Mouse (Mus musculus) embryonic facial prominence, embryonic 15.5 days (tissue): ENCODE measurements around the gene Taok3. TPM values are rescaled to one million over a fixed set of nuclear protein-coding genes. Genes with fewer than 3 reads are reported as not detected.

ENCODE experiments used
- ATAC-seq: fragments of 200-750 bp; cut with Nextera tagmentation; 2 replicates; pipeline ENCODE4 v1.8.0; 2017; ENCODE audit warnings: low read depth, moderate TSS enrichment; ENCODE audit not compliant: insufficient number of reproducible peaks, low FRiP score, low TSS enrichment
- H3K27ac ChIP-seq: fragments of 300-500 bp; sonication (generic); replicated peaks from 2 replicates; pipeline ENCODE4 v1.5.1; 2015; ENCODE audit warnings: mild to moderate bottlenecking, inconsistent platforms
- H3K27me3 ChIP-seq: fragments of 300-500 bp; sonication (generic); 2 replicates; pipeline ENCODE4 v1.6.1; 2015; ENCODE audit warnings: inconsistent platforms
- H3K36me3 ChIP-seq: fragments of 300-500 bp; sonication (generic); 2 replicates; pipeline ENCODE4 v1.6.1; 2015; ENCODE audit warnings: mild to moderate bottlenecking, inconsistent platforms
- H3K4me1 ChIP-seq: fragments of 300-500 bp; sonication (generic); 2 replicates; pipeline ENCODE4 v1.6.1; 2015; ENCODE audit warnings: inconsistent platforms
- H3K4me2 ChIP-seq: fragments of 300-500 bp; sonication (generic); replicated peaks from 2 replicates; pipeline ENCODE4 v1.6.1; 2015; ENCODE audit warnings: mild to moderate bottlenecking, inconsistent platforms
- H3K4me3 ChIP-seq: fragments of 300-500 bp; sonication (generic); replicated peaks from 2 replicates; pipeline ENCODE4 v1.5.1; 2015; ENCODE audit warnings: mild to moderate bottlenecking, inconsistent platforms
- H3K9ac ChIP-seq: fragments of 300-500 bp; sonication (generic); 2 replicates; pipeline ENCODE4 v1.6.1; 2015; ENCODE audit warnings: inconsistent platforms
- H3K9me3 ChIP-seq: fragments of 300-500 bp; sonication (generic); replicated peaks from 2 replicates; pipeline ENCODE4 v1.6.1; 2016; ENCODE audit warnings: inconsistent platforms
- WGBS: fragments of 180-500 bp; shearing (Covaris S2); methylation state at CpG from one replicate; pipeline ENCODE4 v1.1.7; 2015; 5-methylcytosine and 5-hydroxymethylcytosine counted together
- polyA plus RNA-seq: library from polyadenylated mRNA; unstranded; fragments of >200 nt; fragmentation: Nextera tagmentation; extraction: Ambion mirVana; gene quantifications from 2 replicates; pipeline ENCODE4 v1.2.1, GENCODE M21; 2015

Taok3 gene
- polyA plus RNA-seq, 1 experiment from 2014 or later = 22.3 TPM

DNA sequence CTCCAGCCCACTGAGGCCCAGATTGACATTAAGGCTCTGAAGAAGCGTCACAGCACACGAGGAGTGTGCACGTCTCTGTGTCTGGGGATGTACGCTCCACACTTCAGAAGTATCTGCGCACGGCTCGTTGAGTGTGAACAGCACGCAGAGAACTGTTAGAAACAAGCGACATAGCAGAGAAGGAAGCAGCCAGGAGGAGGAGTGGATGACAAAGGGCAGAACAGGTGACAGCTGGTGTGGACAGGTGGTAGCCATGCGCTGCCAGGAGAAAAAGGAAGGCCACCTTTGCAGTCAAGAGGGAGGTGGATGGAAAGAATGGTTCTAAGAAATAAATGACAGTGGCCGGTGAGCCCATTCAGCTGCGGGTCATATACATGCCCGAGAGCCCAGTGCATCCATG lies 43.9 kb downstream of the Taok3 start:
- Histone ChIP-seq H3K4me3 (no peak overlapping the region), H3K9me3 (no peaks in the 10 kb centered on the region), H3K27ac (no peak overlapping the region), H3K9ac (no peak overlapping the region), H3K27me3 (no peaks in the 10 kb centered on the region), H3K4me1 (no peaks in the 10 kb centered on the region), H3K4me2 (no peak overlapping the region), H3K36me3 (no peaks in the 10 kb centered on the region)
- ATAC-seq = no peak
- WGBS = 94% methylated on average over 13 of the region's 13 CpGs

- H3K27ac ChIP-seq = no peak overlapping the region
- no peaks in the 10 kb centered on the region for H3K36me3 ChIP-seq
- H3K4me1 ChIP-seq = no peaks in the 10 kb centered on the region
- no peaks in the 10 kb centered on the region for H3K27me3 ChIP-seq
- H3K4me3 ChIP-seq = no peak overlapping the region
- ATAC-seq = no peak
- no peak overlapping the region for H3K9ac ChIP-seq
- no peaks in the 10 kb centered on the region for H3K9me3 ChIP-seq
- WGBS = 86% methylated on average over 5 of the region's 5 CpGs
- H3K4me2 ChIP-seq = no peak overlapping the region
These were observed 44.6 kb downstream of the Taok3 start for GRCm38 (mm10) chr5:117164516-117164915.

DNA sequence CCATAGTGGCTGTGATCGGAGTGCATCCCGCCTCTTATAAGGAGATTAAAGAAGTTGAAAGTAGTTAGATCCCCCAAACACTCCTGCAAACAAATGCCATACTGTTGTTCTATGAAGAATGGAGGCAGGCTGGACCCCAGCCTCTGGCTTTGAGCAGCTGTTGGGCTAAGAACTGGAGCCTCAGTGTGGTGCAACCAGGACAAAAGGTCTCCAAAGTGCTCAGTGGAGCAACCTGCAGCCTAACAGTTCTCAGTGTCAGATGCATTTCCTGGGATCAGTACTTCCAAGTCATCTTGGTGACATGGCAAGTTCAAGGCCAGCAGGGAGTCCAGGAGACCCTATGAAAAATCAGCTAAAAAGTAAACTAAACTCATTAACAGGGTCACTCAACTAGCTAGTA lies 45.0 kb downstream of the Taok3 start:
- Histone ChIP-seq H3K9ac (no peak overlapping the region), H3K4me3 (no peak overlapping the region), H3K27ac (no peak overlapping the region), H3K4me2 (no peak overlapping the region), H3K9me3 (no peaks in the 10 kb centered on the region), H3K27me3 (no peaks in the 10 kb centered on the region), H3K4me1 (no peaks in the 10 kb centered on the region), H3K36me3 (no peaks in the 10 kb centered on the region)
- no peak for ATAC-seq
- WGBS = 83% methylated on average over 2 of the region's 2 CpGs

- Histone ChIP-seq H3K27me3 (no peaks in the 10 kb centered on the region), H3K4me1 (no peaks in the 10 kb centered on the region), H3K9ac (no peak overlapping the region), H3K36me3 (no peaks in the 10 kb centered on the region), H3K4me3 (no peak overlapping the region), H3K9me3 (no peaks in the 10 kb centered on the region), H3K4me2 (no peak overlapping the region), H3K27ac (no peak overlapping the region)
- 39% methylated on average over 2 of the region's 2 CpGs for WGBS
- ATAC-seq = no peak
These were observed 46.0 kb downstream of the Taok3 start for GRCm38 (mm10) chr5:117165946-117166345.

- Histone ChIP-seq H3K27me3 (no peaks in the 10 kb centered on the region), H3K9me3 (no peaks in the 10 kb centered on the region), H3K27ac (no peak overlapping the region), H3K4me3 (no peak overlapping the region), H3K4me2 (no peak overlapping the region), H3K4me1 (no peaks in the 10 kb centered on the region), H3K9ac (no peak overlapping the region), H3K36me3 (no peaks in the 10 kb centered on the region)
- ATAC-seq = no peak
- WGBS = 80% methylated on average over 11 of the region's 11 CpGs
These were observed 47.0 kb downstream of the Taok3 start for GRCm38 (mm10) chr5:117166811-117167365.

DNA sequence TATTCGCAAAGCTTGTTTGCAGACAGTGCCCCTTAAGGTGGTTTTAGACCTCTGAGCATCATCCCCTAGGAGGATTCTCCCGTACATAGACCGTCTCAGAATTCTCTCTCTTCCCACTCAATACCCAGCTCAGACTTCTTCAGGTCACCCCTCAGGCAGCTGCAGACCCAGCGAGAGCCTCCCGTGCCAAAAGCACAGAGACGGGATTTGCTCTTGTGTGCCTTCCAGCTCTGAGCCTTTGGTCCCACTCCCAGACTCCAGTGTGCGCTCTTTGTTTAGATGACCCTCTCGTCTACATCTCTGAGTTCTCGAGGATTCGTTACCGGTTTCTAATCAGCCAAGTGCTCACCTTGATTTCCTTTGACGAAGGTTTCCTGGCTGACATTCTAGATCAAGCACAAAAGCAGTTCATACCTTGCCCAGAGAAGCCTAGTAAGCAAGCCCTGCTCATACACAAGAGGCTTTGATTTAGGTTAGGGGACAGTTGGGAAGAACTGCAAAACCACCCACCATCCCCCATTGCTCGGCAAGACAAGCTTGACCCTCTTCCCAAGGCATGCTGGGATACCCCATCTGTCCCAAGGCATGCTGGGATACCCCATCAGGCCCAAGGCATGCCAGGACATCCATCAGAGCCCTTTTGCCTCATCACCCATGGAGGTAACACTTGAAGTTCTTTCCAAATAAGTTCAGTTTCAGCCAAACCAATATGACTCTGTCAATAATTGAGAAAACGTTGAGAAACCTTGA lies 48.6 kb downstream of the Taok3 start:
- H3K4me1 ChIP-seq = no peaks in the 10 kb centered on the region
- no peak overlapping the region for H3K4me2 ChIP-seq
- H3K27ac ChIP-seq = no peak overlapping the region
- H3K9ac ChIP-seq = no peak overlapping the region
- ATAC-seq = no peak
- H3K27me3 ChIP-seq = no peaks in the 10 kb centered on the region
- no peak overlapping the region for H3K4me3 ChIP-seq
- no peaks in the 10 kb centered on the region for H3K36me3 ChIP-seq
- no peaks in the 10 kb centered on the region for H3K9me3 ChIP-seq
- WGBS = 81% methylated on average over 14 of the region's 14 CpGs

GRCm38 (mm10) chr5:117174057-117174456 lies 54.1 kb downstream of the Taok3 start:
- 92% methylated on average over 7 of the region's 7 CpGs for WGBS

DNA sequence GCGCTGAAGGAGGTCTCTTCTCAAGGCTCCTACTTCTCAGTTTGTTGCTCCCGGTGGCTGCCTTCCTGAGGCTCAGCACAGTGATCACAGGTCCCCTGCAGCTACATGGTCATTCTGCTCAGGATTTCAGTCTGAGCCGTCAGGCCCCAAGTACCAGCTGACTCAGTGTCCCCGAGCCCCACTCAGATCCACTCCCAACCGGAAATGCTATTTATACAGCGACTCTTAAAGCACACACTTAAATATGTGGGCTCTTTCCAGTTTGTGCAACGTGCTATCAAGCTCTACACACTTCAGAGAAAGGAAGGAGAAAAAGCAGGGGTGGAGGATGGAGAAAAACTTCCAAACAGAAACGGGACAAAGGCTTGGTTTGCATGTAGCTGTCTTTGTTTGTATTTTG lies 56.0 kb downstream of the Taok3 start:
- Histone ChIP-seq H3K4me3 (no peak overlapping the region), H3K4me1 (no peaks in the 10 kb centered on the region), H3K27me3 (no peaks in the 10 kb centered on the region), H3K27ac (no peak overlapping the region), H3K36me3 (no peaks in the 10 kb centered on the region), H3K9ac (no peak overlapping the region), H3K9me3 (no peaks in the 10 kb centered on the region), H3K4me2 (no peak overlapping the region)
- 69% methylated on average over 8 of the region's 8 CpGs for WGBS
- ATAC-seq = no peak

More at GRCm38 (mm10) chr5:117174057-117174456, 54.1 kb downstream of the Taok3 start:
- H3K4me3 ChIP-seq = no peak overlapping the region
- H3K27me3 ChIP-seq = no peaks in the 10 kb centered on the region
- H3K27ac ChIP-seq = no peak overlapping the region
- H3K9ac ChIP-seq = no peak overlapping the region
- no peaks in the 10 kb centered on the region for H3K36me3 ChIP-seq
- H3K4me2 ChIP-seq = no peak overlapping the region
- no peak for ATAC-seq
- no peaks in the 10 kb centered on the region for H3K9me3 ChIP-seq
- H3K4me1 ChIP-seq = no peaks in the 10 kb centered on the region

DNA sequence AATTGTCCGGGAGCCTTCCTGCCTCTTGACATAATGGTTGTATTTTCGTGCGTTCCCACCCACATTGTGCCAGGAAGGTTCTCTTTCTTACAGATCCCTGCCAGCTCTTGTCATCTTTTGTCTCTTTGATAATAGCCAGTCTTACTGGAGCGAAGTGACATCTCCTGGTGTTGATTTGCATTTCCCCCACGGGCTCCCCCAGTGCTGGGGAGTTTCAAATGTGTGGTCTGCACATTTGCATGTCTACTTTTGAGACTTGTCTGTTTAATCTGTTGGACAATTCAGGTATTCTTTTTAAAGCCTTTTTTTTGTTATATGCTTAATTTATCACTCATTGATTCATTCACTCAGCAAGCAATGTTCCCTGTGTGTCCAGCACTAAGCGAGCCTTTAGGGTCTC lies 58.1 kb downstream of the Taok3 start:
- Histone ChIP-seq H3K27me3 (no peaks in the 10 kb centered on the region), H3K27ac (no peak overlapping the region), H3K4me1 (no peaks in the 10 kb centered on the region), H3K4me2 (no peak overlapping the region), H3K36me3 (no peaks in the 10 kb centered on the region), H3K9me3 (no peaks in the 10 kb centered on the region), H3K9ac (no peak overlapping the region), H3K4me3 (no peak overlapping the region)
- 46% methylated on average over 6 of the region's 6 CpGs for WGBS
- no peak for ATAC-seq

GRCm38 (mm10) chr5:117178486-117178885 lies 58.6 kb downstream of the Taok3 start:
- WGBS = 44% methylated on average over 6 of the region's 6 CpGs
- Histone ChIP-seq H3K36me3 (no peaks in the 10 kb centered on the region), H3K4me3 (no peak overlapping the region), H3K4me2 (no peak overlapping the region), H3K9me3 (no peaks in the 10 kb centered on the region), H3K27ac (no peak overlapping the region), H3K9ac (no peak overlapping the region), H3K27me3 (no peaks in the 10 kb centered on the region), H3K4me1 (no peaks in the 10 kb centered on the region)
- no peak for ATAC-seq

- Histone ChIP-seq H3K4me3 (no peak overlapping the region), H3K4me1 (no peaks in the 10 kb centered on the region), H3K9me3 (no peaks in the 10 kb centered on the region), H3K27me3 (no peaks in the 10 kb centered on the region), H3K4me2 (no peak overlapping the region), H3K27ac (no peak overlapping the region), H3K36me3 (peaks cover 9% of the 10 kb centered on the region; the same call in 1 of the 2 replicates), H3K9ac (no peak overlapping the region)
- ATAC-seq = no peak
- WGBS = 70% methylated on average over 5 of the region's 5 CpGs
These were observed 62.0 kb downstream of the Taok3 start for GRCm38 (mm10) chr5:117181921-117182320.

- H3K36me3 ChIP-seq = peaks cover 9% of the 10 kb centered on the region; the same call in 1 of the 2 replicates
- WGBS = 56% methylated on average over 3 of the region's 3 CpGs
- no peak overlapping the region for H3K4me3 ChIP-seq
- no peaks in the 10 kb centered on the region for H3K9me3 ChIP-seq
- no peaks in the 10 kb centered on the region for H3K27me3 ChIP-seq
- no peaks in the 10 kb centered on the region for H3K4me1 ChIP-seq
- H3K27ac ChIP-seq = no peak overlapping the region
- H3K9ac ChIP-seq = no peak overlapping the region
- H3K4me2 ChIP-seq = no peak overlapping the region
- no peak for ATAC-seq
These were observed 62.5 kb downstream of the Taok3 start for GRCm38 (mm10) chr5:117182411-117182810.
